In genomic region chr4:139262981-139263380, GRCm38 (mm10) we compare ENCODE assay signal across 20 mouse cellular contexts. TPM values are rescaled to one million over a fixed set of nuclear protein-coding genes. Genes with fewer than 3 reads are reported as not detected.
A peak's percentile ranks its signal among the peaks of the same experiment; 100 is the strongest.
DNase-seq lines count a peak whose midpoint lies in the region; ATAC-seq lines count a peak whose summit lies in the region.
"Had no signal": no experiment of that assay in that cellular context is flagged by ENCODE, and none has a peak within 500 bp of the region (broad histone marks: within the 10 kb centered on the region; RNA-seq: fewer than 3 reads in every experiment).

No protein-coding gene starts in this region.

- no peak overlapping the region for H3K9ac ChIP-seq in limb, embryonic 12.5 days (replicated peaks)
- H3K9ac ChIP-seq: embryonic facial prominence, embryonic 13.5 days; embryonic facial prominence, embryonic 15.5 days; forebrain, embryonic 12.5 days had no signal

- H3K27ac ChIP-seq in limb, embryonic 12.5 days, result peak overlapping the region; percentile 42; the same call in 1 of the 2 replicates
- H3K27ac ChIP-seq in limb, embryonic 10.5 days, result no peak overlapping the region
- H3K27ac ChIP-seq: embryonic facial prominence, embryonic 13.5 days; embryonic facial prominence, embryonic 15.5 days; forebrain, embryonic 10.5 days; forebrain, embryonic 12.5 days had no signal

- no peaks in the 10 kb centered on the region for H3K27me3 ChIP-seq in limb, embryonic 12.5 days
- H3K27me3 ChIP-seq in limb, embryonic 10.5 days (ENCODE audit: low read depth, poor library complexity, severe bottlenecking), result no peaks in the 10 kb centered on the region
- H3K27me3 ChIP-seq: embryonic facial prominence, embryonic 13.5 days; embryonic facial prominence, embryonic 15.5 days; forebrain, embryonic 12.5 days had no signal

- WGBS in limb, embryonic 12.5 days, result 93% methylated on average over 6 of the region's 6 CpGs
- WGBS in limb, embryonic 10.5 days, result 91% methylated on average over 6 of the region's 6 CpGs

- DNase-seq in cerebellum, adult 11-12 months, result peak; percentile 54
- no peak for DNase-seq in cerebellum, postnatal 14 days
- DNase-seq in cerebellum, adult 9-10 months, result peak; percentile 51
- no peak for DNase-seq in cerebellum, adult 9-11 months
- DNase-seq in limb, embryonic 10.5 days (ENCODE audit: low spot score), result no peak
- DNase-seq in B cell, adult 2 months, result no peak
- DNase-seq: adrenal gland, adult 2 months; adrenal gland, postnatal 10 days; adrenal gland, postnatal 25 days; cerebellum, adult 11 months; cerebellum, adult 8-10 months; embryo, embryonic 11 days had no signal

- peaks cover 77% of the 10 kb centered on the region for H3K36me3 ChIP-seq in limb, embryonic 12.5 days
- peaks cover 89% of the 10 kb centered on the region for H3K36me3 ChIP-seq in limb, embryonic 10.5 days

- no peak overlapping the region for H3K4me2 ChIP-seq in limb, embryonic 12.5 days
- H3K4me2 ChIP-seq: embryonic facial prominence, embryonic 13.5 days; embryonic facial prominence, embryonic 15.5 days; forebrain, embryonic 12.5 days had no signal

- H3K4me1 ChIP-seq in limb, embryonic 12.5 days (replicated peaks), result peaks cover 71% of the 10 kb centered on the region
- H3K4me1 ChIP-seq in limb, embryonic 10.5 days, result peaks cover 69% of the 10 kb centered on the region
- H3K4me1 ChIP-seq: forebrain, embryonic 12.5 days had no signal

- H3K4me3 ChIP-seq in limb, embryonic 12.5 days (replicated peaks), result no peak overlapping the region
- no peak overlapping the region for H3K4me3 ChIP-seq in limb, embryonic 10.5 days
- H3K4me3 ChIP-seq: embryonic facial prominence, embryonic 13.5 days; embryonic facial prominence, embryonic 15.5 days; erythroblast, embryonic 14.5 days; forebrain, embryonic 10.5 days; forebrain, embryonic 12.5 days had no signal

- ATAC-seq in limb, embryonic 12.5 days (ENCODE audit: insufficient number of reproducible peaks, insufficient read depth, low FRiP score, low TSS enrichment, low read depth), result no peak
- ATAC-seq: forebrain, embryonic 14.5 days; forebrain, embryonic 16.5 days had no signal

- no peaks in the 10 kb centered on the region for H3K9me3 ChIP-seq in limb, embryonic 12.5 days
- no peaks in the 10 kb centered on the region for H3K9me3 ChIP-seq in limb, embryonic 10.5 days (replicated peaks)
- H3K9me3 ChIP-seq: embryonic facial prominence, embryonic 13.5 days; embryonic facial prominence, embryonic 15.5 days; forebrain, embryonic 10.5 days; forebrain, embryonic 12.5 days had no signal

RNA-seq across cellular contexts. Expression of gene Pqlc2, which starts 47.5 kb away (rescaled TPM):
- 15.3 and 16.1 TPM in 2 replicates for polyA plus RNA-seq in limb, embryonic 12.5 days (2016; fragmentation: Nextera tagmentation; extraction: Ambion mirVana)
- 14.6 and 19.7 TPM in 2 replicates for polyA plus RNA-seq in limb, embryonic 10.5 days (2016; fragmentation: Nextera tagmentation; extraction: Ambion mirVana)

RNA-seq across cellular contexts. Expression of gene Akr7a5, which starts 47.6 kb away (rescaled TPM):
- 146 and 150 TPM in 2 replicates for polyA plus RNA-seq in limb, embryonic 12.5 days (2016; fragmentation: Nextera tagmentation; extraction: Ambion mirVana)
- polyA plus RNA-seq in limb, embryonic 10.5 days (2016; fragmentation: Nextera tagmentation; extraction: Ambion mirVana), result 115 and 133 TPM in 2 replicates

Comparison
In these comparisons a context has a peak if more than half of its experiments do, and no peak if none do; other contexts are left out.
1. DNase-seq: peak in cerebellum, adult 11-12 months (single experiment) and cerebellum, adult 9-10 months (single experiment); none in cerebellum, postnatal 14 days (0 of 2), cerebellum, adult 9-11 months (single experiment), limb, embryonic 10.5 days (single experiment) and B cell, adult 2 months (0 of 2).